Mouse (Mus musculus) regulatory T cell (primary cell): Measurements from ENCODE around the gene Igf1r.

ENCODE experiments used
- in situ Hi-C: fragments of 300-600 bp; cut with MboI, MseI; formaldehyde crosslinking; loops from one replicate; pipeline ENCODE4 v1.15.1; 2025; ENCODE audit warnings: high pct_unique_total_duplicates

Gene Igf1r

GRCm38 (mm10) chr7:68001269-68001668, 48.6 kb downstream of the Igf1r start:
- in situ Hi-C loops, result no loop called here

DNA sequence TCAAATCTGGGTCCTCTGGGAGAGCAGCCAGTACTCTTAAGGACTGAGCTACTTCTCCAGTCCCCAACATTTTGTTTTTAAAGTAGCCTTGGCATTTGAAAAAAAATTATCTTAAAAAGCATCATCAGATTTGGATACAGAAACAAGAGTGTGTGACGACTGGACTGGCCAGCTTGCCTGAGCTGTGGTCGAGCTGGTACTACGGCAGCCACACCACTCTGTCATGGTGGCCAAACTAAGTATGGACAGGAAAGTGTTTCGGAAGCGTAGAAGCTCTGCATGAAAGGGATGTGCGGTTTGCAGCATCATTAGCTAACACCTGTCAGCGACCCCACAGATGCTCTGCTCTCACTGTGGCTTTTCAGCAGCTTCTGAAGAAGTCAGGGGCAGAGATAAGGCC, 53.4 kb downstream of the Igf1r start:
- in situ Hi-C loops, result no loop called here

DNA sequence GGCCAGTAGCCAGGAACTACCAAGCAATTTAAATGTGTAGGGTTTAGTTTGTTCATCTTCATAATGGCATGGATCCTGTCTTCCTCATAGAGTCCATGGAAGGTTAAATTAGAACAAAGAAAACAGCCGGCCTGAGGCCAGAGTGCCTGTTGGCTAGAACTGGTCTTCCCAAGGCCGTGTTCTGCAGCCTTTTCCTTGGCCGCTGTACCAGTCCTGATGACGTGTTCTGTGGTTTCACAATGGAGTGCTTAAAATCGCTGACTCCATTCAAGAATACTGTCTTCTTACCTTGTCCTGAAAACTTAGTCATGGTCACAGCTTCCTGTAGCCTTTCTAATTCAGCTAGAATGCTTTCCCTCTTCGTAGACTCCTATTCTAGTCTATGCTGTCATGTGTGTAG, 53.9 kb downstream of the Igf1r start:
- in situ Hi-C loops, result no loop called here

DNA sequence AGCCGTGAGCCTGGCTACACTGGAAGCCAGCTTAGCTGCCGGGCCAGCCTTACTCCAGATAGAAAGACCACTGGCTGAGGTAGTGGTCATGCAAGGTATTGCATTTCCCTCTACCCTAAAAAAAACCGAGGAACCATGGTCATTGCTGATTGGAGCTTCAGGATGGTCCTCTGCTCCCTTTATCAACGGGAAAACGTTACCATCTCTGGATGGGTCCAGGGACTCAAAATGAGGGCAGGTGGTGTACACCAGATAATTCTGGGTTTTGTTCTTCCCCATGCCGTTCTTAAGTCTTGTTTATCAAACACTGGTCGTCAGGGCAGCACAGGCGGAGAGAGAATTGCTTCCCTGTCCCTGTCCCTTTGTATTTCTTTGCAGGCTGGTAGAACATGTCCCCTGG, 57.0 kb downstream of the Igf1r start:
- in situ Hi-C loops, result no loop called here

DNA sequence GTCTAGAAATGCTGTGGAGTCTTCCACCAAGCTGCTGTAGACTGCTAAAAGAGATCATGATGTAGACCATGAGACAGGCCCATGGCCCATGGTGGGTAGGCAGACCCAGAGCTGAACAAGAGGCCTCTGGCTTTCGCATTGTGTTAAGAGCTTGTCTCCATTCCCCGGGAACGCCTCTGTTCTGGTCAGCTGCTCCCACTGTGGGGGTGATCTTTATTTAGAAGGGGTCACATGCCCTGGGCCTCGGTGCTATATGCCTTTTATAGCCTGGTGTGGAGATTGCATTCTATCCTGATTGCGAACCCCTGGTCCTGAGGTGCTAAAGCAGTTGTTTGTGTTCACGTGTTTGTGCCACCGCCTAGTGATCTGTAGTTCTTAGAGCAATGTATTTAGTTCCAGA, 57.5 kb downstream of the Igf1r start:
- in situ Hi-C loops, result no loop called here

DNA sequence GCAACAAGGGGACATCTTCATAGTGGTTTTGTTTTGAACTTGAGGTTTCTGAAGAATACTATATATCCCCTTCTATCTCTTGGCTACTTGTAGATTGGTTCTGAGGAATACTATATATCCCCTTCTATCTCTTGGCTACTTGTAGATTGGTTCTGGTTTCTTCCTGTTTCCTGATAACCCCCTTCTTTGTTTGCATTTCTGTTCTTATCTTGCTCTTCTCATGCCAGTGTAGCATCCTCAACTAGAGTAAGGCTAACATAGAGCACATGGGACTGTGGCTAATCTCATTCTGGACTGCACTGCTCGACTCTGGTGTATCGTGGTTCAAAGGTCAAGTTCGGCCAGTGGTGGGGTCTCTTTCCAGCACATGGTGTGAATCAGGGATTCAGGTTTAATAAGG, 58.2 kb downstream of the Igf1r start:
- in situ Hi-C loops, result no loop called here

DNA sequence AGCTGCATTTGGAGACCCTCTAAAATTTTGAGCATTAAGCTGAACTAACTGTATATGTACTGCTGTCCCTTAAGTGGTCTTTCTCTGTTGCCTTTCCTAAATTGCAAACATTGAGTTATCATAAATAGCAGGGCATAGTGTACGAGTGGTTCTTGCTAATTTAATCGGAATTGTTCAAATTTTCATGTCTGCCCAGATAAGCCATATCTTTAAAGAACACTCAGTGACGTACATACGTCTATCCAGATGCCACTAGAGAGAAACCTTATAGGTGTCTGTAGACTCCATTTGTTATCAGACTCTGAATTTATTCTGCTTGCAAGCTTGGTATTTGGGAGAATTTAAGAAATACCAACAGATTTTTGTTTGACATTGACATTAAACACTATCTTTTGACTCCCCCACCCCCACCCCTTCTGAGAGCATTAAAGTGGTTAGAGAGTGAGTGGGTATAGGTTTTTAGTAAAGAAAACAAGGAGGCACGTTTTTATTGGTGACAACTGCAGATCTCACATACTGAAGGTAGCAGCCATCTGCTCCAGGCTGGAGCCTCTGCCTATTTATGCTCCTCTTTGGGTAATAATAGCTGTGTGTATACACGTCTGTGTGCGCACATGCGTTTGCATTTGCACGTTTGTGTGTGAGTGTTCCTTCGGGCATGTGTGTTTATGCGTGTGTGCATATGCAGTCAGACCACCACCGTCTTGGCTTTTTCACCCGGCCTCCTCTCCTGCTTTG, 58.9 kb downstream of the Igf1r start:
- in situ Hi-C loops, result no loop called here

DNA sequence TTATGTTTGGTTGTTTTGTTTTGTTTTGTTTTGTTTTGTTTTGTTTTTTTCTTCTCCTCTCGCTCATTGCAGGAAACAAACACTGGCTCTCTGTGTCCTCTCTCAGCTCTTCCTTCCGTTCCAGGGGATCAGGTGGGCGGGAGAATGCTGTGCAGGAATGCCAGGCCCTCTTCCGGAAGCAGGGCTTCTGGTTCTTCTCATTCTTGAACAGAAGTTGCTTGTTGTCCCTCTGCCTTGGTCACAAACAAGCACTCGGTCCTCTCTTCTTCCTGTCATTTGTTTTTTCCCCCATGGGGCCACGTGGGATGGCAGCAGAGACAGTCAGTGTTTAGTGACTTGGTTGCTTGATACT, 59.5 kb downstream of the Igf1r start:
- in situ Hi-C loops, result no loop called here

GRCm38 (mm10) chr7:68014495-68014894, 61.9 kb downstream of the Igf1r start:
- in situ Hi-C loops, result no loop called here

- in situ Hi-C loops, result no loop called here
Observed at GRCm38 (mm10) chr7:68015404-68015803, 62.8 kb downstream of the Igf1r start.

DNA sequence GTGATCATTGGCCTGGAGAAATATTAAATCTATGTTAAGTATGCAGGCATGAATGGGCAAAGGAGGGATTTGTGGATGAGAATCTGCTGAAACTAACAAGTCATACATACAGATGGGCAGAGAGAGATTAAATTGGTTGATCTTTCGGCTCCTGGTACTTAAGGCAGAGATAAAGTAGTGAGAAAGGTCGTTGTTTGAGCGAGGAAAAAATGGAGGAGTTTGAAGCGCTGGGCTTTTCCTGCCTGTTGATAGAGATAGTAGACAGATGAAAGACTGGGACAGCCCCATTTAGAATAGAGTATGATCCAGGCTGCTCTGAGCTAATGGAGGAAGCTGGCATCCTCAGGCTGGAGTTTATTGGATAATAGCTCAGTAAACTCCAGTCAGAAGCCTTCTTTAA, 65.4 kb downstream of the Igf1r start:
- in situ Hi-C loops, result no loop called here

GRCm38 (mm10) chr7:68020556-68020955, 67.9 kb downstream of the Igf1r start:
- in situ Hi-C loops, result no loop called here

DNA sequence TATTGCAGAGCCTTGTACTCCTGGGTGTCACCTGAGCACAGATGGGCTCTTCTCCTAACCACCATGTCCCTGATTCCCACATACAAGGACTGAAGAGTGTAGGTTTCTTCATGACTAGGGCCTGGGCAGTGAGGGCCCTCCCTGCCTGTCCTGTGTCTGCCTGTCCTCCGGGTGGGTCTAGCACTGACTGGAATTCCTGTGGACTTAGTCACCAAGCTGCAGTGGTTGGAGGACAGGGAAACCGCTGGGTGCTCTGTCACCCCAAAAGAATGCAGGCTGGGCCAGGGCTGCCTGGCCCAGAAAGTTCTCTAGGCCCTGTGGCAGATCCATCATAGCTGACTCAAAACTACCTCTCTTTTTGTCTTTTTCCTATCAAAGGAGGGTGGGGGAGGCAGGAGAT, 69.1 kb downstream of the Igf1r start:
- in situ Hi-C loops, result no loop called here

GRCm38 (mm10) chr7:68022188-68022587, 69.6 kb downstream of the Igf1r start:
- in situ Hi-C loops, result no loop called here

DNA sequence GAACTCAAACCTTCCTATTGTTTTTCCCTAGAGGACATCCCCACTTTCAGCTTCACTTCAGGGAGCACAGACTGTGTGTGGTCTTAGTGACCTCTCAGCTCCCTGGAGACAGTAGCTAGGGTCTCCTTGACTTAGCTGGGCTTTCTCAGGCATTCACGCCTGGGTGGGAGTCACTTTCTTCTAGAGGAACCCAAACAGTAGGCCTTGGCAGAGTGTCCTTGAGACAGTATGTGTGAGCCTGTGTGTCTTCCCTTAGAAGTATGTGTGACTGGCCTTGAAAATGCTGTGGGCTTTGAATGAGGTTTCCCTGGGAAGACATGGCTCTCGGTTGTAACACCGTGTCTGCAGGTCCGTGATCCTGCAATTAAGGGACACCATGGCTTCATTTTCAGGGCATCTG, 71.3 kb downstream of the Igf1r start:
- in situ Hi-C loops, result no loop called here

DNA sequence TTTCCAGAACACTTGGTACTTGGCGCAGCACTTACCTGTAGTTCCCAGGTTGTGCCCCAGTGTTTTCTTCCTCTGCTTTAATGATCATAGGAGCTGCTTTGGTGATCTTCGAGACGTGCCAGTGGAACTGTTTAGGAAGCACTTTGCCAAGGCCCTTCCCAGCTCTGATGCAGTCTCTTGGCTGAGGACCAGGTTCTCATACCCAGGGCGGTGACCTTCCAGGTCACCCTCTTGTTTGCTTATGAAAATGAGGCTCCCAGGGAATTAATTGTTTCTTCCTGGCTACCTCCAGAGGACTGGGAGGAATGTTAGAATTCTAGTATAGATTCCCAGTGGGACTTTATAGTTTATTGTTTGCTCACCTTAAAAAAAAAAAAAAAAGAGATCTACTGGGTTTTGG, 72.0 kb downstream of the Igf1r start:
- in situ Hi-C loops, result no loop called here

- in situ Hi-C loops, result no loop called here
Observed at GRCm38 (mm10) chr7:68025396-68025795, 72.8 kb downstream of the Igf1r start.

- in situ Hi-C loops, result no loop called here
Observed at GRCm38 (mm10) chr7:68026076-68026475, 73.4 kb downstream of the Igf1r start.

DNA sequence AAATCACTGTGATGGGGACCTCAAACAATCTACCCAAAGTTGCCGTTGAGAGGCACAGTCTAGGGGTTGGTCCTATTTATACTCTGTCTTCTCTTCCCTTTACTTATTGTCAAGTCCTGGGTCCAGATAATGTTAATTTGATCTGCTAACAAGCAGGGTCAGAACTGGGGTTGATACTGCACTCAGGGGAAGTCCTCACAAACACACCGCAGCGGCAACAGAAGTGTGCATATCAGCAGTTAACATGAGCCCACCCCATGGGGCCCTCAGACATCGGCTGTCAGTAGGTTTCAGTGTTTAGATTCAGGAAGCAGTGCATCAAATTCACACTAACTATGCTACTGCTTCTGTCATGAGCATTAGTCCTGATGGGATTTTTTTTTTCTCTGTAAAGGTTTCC, 75.5 kb downstream of the Igf1r start:
- in situ Hi-C loops, result no loop called here

GRCm38 (mm10) chr7:68030846-68031245, 78.2 kb downstream of the Igf1r start:
- in situ Hi-C loops, result no loop called here

- in situ Hi-C loops, result no loop called here
Observed at GRCm38 (mm10) chr7:68036527-68036926, 83.9 kb downstream of the Igf1r start.

GRCm38 (mm10) chr7:68038846-68039245, 86.2 kb downstream of the Igf1r start:
- in situ Hi-C loops, result no loop called here

DNA sequence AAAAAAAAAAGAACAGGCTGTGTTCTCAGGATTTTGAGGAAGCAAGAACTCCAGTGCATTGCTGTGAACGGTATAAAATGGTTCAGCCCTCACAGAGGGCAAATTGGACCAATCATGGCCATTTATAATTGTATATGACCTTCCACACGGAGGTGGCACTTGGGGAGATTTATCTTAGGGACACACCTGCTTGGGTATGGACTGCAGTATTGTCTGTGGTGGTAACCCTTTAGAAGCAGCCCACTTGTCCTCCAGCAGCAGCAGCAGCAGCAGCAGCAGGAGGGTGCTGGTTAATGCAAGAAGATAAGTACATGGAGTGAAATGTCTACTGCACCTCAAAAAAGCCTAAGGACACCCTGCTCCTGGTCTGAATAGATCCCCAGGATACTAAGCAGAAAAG, 86.9 kb downstream of the Igf1r start:
- in situ Hi-C loops, result no loop called here

- in situ Hi-C loops, result no loop called here
Observed at GRCm38 (mm10) chr7:68044621-68045020, 92.0 kb downstream of the Igf1r start.
